Mouse (Mus musculus) gastrocnemius, postnatal 14 days (tissue): Measurements from ENCODE around the gene Scgb2b11. TPM values are rescaled to one million over a fixed set of nuclear protein-coding genes. Genes with fewer than 3 reads are reported as not detected.
"Not testable (repeated sequence)": the region's sequence is repeated elsewhere in the genome, so short reads cannot be mapped to it uniquely, and the experiment has no call there.

ENCODE experiments used
- DNase-seq: peaks from one replicate; pipeline ENCODE4 v3.0.0; 2021; ENCODE audit warnings: mixed read lengths
- intact Hi-C: fragments of 180-260 bp; cut with DNase I; formaldehyde crosslinking; loops from one replicate; pipeline ENCODE4 v1.15.1; 2025; ENCODE audit warnings: low total_unique reads
- long read RNA-seq, 2 experiments: library from polyadenylated mRNA; stranded (forward); transcript quantifications; one replicate each; pipeline ENCODE4 v2.0.0; 2021
- total RNA-seq, 2 experiments: library from RNA; stranded (reverse); gene quantifications; 2 replicates each; pipeline ENCODE4 v1.2.3; 2021

Gene Scgb2b11
- not detected for total RNA-seq
- long read RNA-seq, experiment 1: 0 reads
- long read RNA-seq, experiment 2: 0 reads

- intact Hi-C loops, DNase-seq: not testable (repeated sequence)
Observed at GRCm38 (mm10) chr7:32211045-32211444, at the start of gene Scgb2b11. TSS of gene Scgb2b11 (minus strand) at chr7:32211145.

- DNase-seq, intact Hi-C loops: not testable (repeated sequence)
Observed at GRCm38 (mm10) chr7:32222540-32222939, 11.6 kb upstream of the Scgb2b11 start, which contains the start of gene Scgb1b11. TSS of gene Scgb1b11 (plus strand) at chr7:32222840.

Other genes starting within 250 kb of the Scgb2b11 start
- not detected for gene Scgb1b10, start 110.3 kb downstream of the Scgb2b11 start, total RNA-seq
- gene Scgb1b11, start 11.7 kb upstream of the Scgb2b11 start, total RNA-seq: not detected
- not detected for gene Scgb2b12, start 116.1 kb upstream of the Scgb2b11 start, total RNA-seq
- not detected for gene Scgb1b12, start 123.0 kb upstream of the Scgb2b11 start, total RNA-seq
- not detected for gene Scgb1b29, start 230.4 kb upstream of the Scgb2b11 start, total RNA-seq